Mouse (Mus musculus): ENCODE data around the gene Atoh7. TPM values are rescaled to one million over a fixed set of nuclear protein-coding genes. Genes with fewer than 3 reads are reported as not detected.

Gene Atoh7
- polyA plus RNA-seq, 1 experiment from 2014 or later = not detected

- 36% methylated on average over 5 of the region's 5 CpGs for WGBS
Measured at GRCm38 (mm10) chr10:63113027-63113604, 13.7 kb downstream of the Atoh7 start.

GRCm38 (mm10) chr10:63113716-63114360 is 14.4 kb downstream of the Atoh7 start:
- no peak for ATAC-seq (ENCODE audit: low FRiP score, low TSS enrichment)
- no peaks in the 10 kb centered on the region for H3K9me3 ChIP-seq (ENCODE audit: control insufficient read depth, low read length)
- H3K4me1 ChIP-seq (replicated peaks; ENCODE audit: control insufficient read depth, insufficient read depth) = no peaks in the 10 kb centered on the region
- no peaks in the 10 kb centered on the region for H3K36me3 ChIP-seq (ENCODE audit: control insufficient read depth, insufficient read depth, low read length)
- TF ChIP-seq CTCF (IDR thresholded peaks at IDR 0.05; ENCODE audit: low read depth) = no peak
- TF ChIP-seq EP300 (optimal IDR thresholded peaks at IDR 0.05) = no peak
- no peak overlapping the region for H3K4me2 ChIP-seq (replicated peaks; ENCODE audit: low read depth)
- no peak overlapping the region for H3K27ac ChIP-seq (replicated peaks)
- WGBS = 88% methylated on average over 6 of the region's 6 CpGs
- no peaks in the 10 kb centered on the region for H3K27me3 ChIP-seq (ENCODE audit: control insufficient read depth, insufficient read depth, low read length)
- DNase-seq (ENCODE audit: low spot score) = no peak
- no peak overlapping the region for H3K9ac ChIP-seq (ENCODE audit: low read length)
- no peak overlapping the region for H3K4me3 ChIP-seq (ENCODE audit: low read depth, low read length)

More at GRCm38 (mm10) chr10:63113027-63113604, 13.7 kb downstream of the Atoh7 start:
- no peaks in the 10 kb centered on the region for H3K36me3 ChIP-seq (ENCODE audit: control insufficient read depth, insufficient read depth, low read length)
- no peak overlapping the region for H3K27ac ChIP-seq (replicated peaks)
- DNase-seq (ENCODE audit: low spot score) = no peak
- ATAC-seq (ENCODE audit: low FRiP score, low TSS enrichment) = no peak
- H3K9ac ChIP-seq (ENCODE audit: low read length) = no peak overlapping the region
- H3K9me3 ChIP-seq (ENCODE audit: control insufficient read depth, low read length) = no peaks in the 10 kb centered on the region
- no peaks in the 10 kb centered on the region for H3K27me3 ChIP-seq (ENCODE audit: control insufficient read depth, insufficient read depth, low read length)
- H3K4me1 ChIP-seq (replicated peaks; ENCODE audit: control insufficient read depth, insufficient read depth) = no peaks in the 10 kb centered on the region
- no peak overlapping the region for H3K4me3 ChIP-seq (ENCODE audit: low read depth, low read length)
- H3K4me2 ChIP-seq (replicated peaks; ENCODE audit: low read depth) = no peak overlapping the region
- TF ChIP-seq EP300 (optimal IDR thresholded peaks at IDR 0.05) (no peak), CTCF (IDR thresholded peaks at IDR 0.05; ENCODE audit: low read depth) (peak; percentile 64)

GRCm38 (mm10) chr10:63115881-63116280 is 16.4 kb downstream of the Atoh7 start:
- Histone ChIP-seq H3K27me3 (ENCODE audit: control insufficient read depth, insufficient read depth, low read length) (no peaks in the 10 kb centered on the region), H3K4me1 (replicated peaks; ENCODE audit: control insufficient read depth, insufficient read depth) (no peaks in the 10 kb centered on the region), H3K9me3 (ENCODE audit: control insufficient read depth, low read length) (no peaks in the 10 kb centered on the region), H3K27ac (replicated peaks) (no peak overlapping the region), H3K4me3 (ENCODE audit: low read depth, low read length) (no peak overlapping the region), H3K36me3 (ENCODE audit: control insufficient read depth, insufficient read depth, low read length) (no peaks in the 10 kb centered on the region), H3K4me2 (replicated peaks; ENCODE audit: low read depth) (no peak overlapping the region), H3K9ac (ENCODE audit: low read length) (no peak overlapping the region)
- WGBS = 92% methylated on average over 15 of the region's 15 CpGs
- no peak for ATAC-seq (ENCODE audit: low FRiP score, low TSS enrichment)
- DNase-seq (ENCODE audit: low spot score) = no peak
- TF ChIP-seq CTCF (IDR thresholded peaks at IDR 0.05; ENCODE audit: low read depth) (no peak), EP300 (optimal IDR thresholded peaks at IDR 0.05) (no peak)

- TF ChIP-seq EP300 (optimal IDR thresholded peaks at IDR 0.05) (no peak), CTCF (IDR thresholded peaks at IDR 0.05; ENCODE audit: low read depth) (no peak)
- ATAC-seq (ENCODE audit: low FRiP score, low TSS enrichment) = no peak
- WGBS = 93% methylated on average over 9 of the region's 9 CpGs
Measured at GRCm38 (mm10) chr10:63116376-63116775, 16.9 kb downstream of the Atoh7 start.

GRCm38 (mm10) chr10:63117583-63117982 is 18.1 kb downstream of the Atoh7 start:
- DNase-seq (ENCODE audit: low spot score) (no peak), ATAC-seq (ENCODE audit: low FRiP score, low TSS enrichment) (no peak)
- Histone ChIP-seq H3K4me2 (replicated peaks; ENCODE audit: low read depth) (no peak overlapping the region), H3K27me3 (ENCODE audit: control insufficient read depth, insufficient read depth, low read length) (no peaks in the 10 kb centered on the region), H3K36me3 (ENCODE audit: control insufficient read depth, insufficient read depth, low read length) (no peaks in the 10 kb centered on the region), H3K4me1 (replicated peaks; ENCODE audit: control insufficient read depth, insufficient read depth) (no peaks in the 10 kb centered on the region), H3K4me3 (ENCODE audit: low read depth, low read length) (no peak overlapping the region), H3K27ac (replicated peaks) (no peak overlapping the region), H3K9ac (ENCODE audit: low read length) (no peak overlapping the region), H3K9me3 (ENCODE audit: control insufficient read depth, low read length) (no peaks in the 10 kb centered on the region)
- peak; percentile 23 for TF ChIP-seq CTCF (IDR thresholded peaks at IDR 0.05; ENCODE audit: low read depth)
- no peak for TF ChIP-seq EP300 (optimal IDR thresholded peaks at IDR 0.05)
- 94% methylated on average over 8 of the region's 8 CpGs for WGBS

More at GRCm38 (mm10) chr10:63116376-63116775, 16.9 kb downstream of the Atoh7 start:
- no peak for DNase-seq (ENCODE audit: low spot score)
- Histone ChIP-seq H3K9ac (ENCODE audit: low read length) (no peak overlapping the region), H3K27ac (replicated peaks) (no peak overlapping the region), H3K4me2 (replicated peaks; ENCODE audit: low read depth) (no peak overlapping the region), H3K4me3 (ENCODE audit: low read depth, low read length) (no peak overlapping the region), H3K4me1 (replicated peaks; ENCODE audit: control insufficient read depth, insufficient read depth) (no peaks in the 10 kb centered on the region), H3K9me3 (ENCODE audit: control insufficient read depth, low read length) (no peaks in the 10 kb centered on the region), H3K36me3 (ENCODE audit: control insufficient read depth, insufficient read depth, low read length) (no peaks in the 10 kb centered on the region), H3K27me3 (ENCODE audit: control insufficient read depth, insufficient read depth, low read length) (no peaks in the 10 kb centered on the region)

GRCm38 (mm10) chr10:63119916-63120315 is 20.5 kb downstream of the Atoh7 start:
- TF ChIP-seq EP300 (optimal IDR thresholded peaks at IDR 0.05) (no peak), CTCF (IDR thresholded peaks at IDR 0.05; ENCODE audit: low read depth) (no peak)
- Histone ChIP-seq H3K4me1 (replicated peaks; ENCODE audit: control insufficient read depth, insufficient read depth) (no peaks in the 10 kb centered on the region), H3K27ac (replicated peaks) (no peak overlapping the region), H3K9ac (ENCODE audit: low read length) (no peak overlapping the region), H3K4me2 (replicated peaks; ENCODE audit: low read depth) (no peak overlapping the region), H3K27me3 (ENCODE audit: control insufficient read depth, insufficient read depth, low read length) (no peaks in the 10 kb centered on the region), H3K9me3 (ENCODE audit: control insufficient read depth, low read length) (no peaks in the 10 kb centered on the region), H3K36me3 (ENCODE audit: control insufficient read depth, insufficient read depth, low read length) (no peaks in the 10 kb centered on the region), H3K4me3 (ENCODE audit: low read depth, low read length) (no peak overlapping the region)
- WGBS = 68% methylated on average over 14 of the region's 14 CpGs
- no peak for ATAC-seq (ENCODE audit: low FRiP score, low TSS enrichment)
- DNase-seq (ENCODE audit: low spot score) = no peak

Data from stomach, postnatal 0 days (tissue).